Mouse (Mus musculus): ENCODE results near the gene Nxt2. TPM values are rescaled to one million over a fixed set of nuclear protein-coding genes. Genes with fewer than 3 reads are reported as not detected.
"Not testable (repeated sequence)": the region's sequence is repeated elsewhere in the genome, so short reads cannot be mapped to it uniquely, and the experiment has no call there.

The Nxt2 gene
- total RNA-seq (2021): 1 to 10 TPM; 2.3 to 4.1 TPM
- long read RNA-seq, experiment 1, transcript Nxt2-203 (4 exons, 2,484 nt): major isoform, 5 of 5 reads
- long read RNA-seq, experiment 1, partial matches to known transcripts: 0 of 5 reads
- long read RNA-seq, experiment 1, other reads (novel, unspliced or antisense): 0 of 5 reads
- long read RNA-seq, experiment 2, partial matches to known transcripts: 0 of 4 reads
- long read RNA-seq, experiment 2, other reads (novel, unspliced or antisense): 0 of 4 reads

GRCm38 (mm10) chrX:142226542-142226941 lies at the start of gene Nxt2:
Nxt2 (plus strand) TSS chrX:142226770.
- intact Hi-C loops (cut with DNase I): no loop called here
- H3K4me3 ChIP-seq: peak within 1 kb of the TSS; percentile 81
- DNase-seq: no peak
- H3K27ac ChIP-seq: peak within 1 kb of the TSS; percentile 89
- TF ChIP-seq CTCF (IDR thresholded peaks at IDR 0.05): no peak

DNA sequence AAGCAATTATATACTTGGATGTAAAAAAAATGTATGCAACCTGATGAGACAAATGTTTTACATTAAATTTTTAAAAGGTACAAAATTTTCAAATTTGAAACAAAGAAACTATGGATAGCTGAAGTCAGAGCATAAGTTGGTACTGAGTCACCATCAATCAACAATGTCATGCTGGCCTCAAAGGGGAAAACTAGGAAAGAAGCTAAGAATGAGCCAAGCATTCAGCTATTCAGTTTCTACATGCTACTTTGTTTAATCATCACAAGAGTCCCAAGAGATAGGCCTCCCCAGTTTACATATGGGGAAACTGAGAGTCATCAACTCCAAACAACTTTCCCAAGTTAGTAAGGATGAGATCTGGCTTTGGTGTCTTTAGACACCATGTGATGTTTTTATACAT lies 49.6 kb upstream of the Nxt2 start:
- Histone ChIP-seq H3K27ac (no peak overlapping the region), H3K4me3 (no peak overlapping the region)
- no peak for DNase-seq
- intact Hi-C loops (cut with DNase I): no loop called here
- no peak for TF ChIP-seq CTCF (IDR thresholded peaks at IDR 0.05)

DNA sequence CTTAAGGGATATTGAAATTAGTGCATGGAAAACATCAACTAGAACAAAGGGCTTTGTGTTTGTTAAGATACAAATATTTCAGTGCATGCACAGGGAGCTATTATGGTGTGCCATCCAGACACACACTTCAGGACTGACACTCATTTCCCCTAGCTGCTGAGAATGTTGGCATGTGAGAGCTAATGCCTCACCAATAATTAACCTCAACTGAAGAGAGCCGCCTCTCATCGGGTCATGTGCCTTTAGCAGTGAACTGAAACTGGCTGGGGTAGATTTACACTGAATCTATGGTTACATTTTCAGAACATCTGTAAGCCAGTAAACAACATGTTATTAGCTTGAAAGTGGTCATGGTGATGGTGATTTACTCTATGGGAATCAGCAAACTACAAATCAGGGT lies 44.5 kb upstream of the Nxt2 start:
- no peak for TF ChIP-seq CTCF (IDR thresholded peaks at IDR 0.05)
- H3K27ac ChIP-seq: no peak overlapping the region
- intact Hi-C loops (cut with DNase I): loop anchor here (10.0 kb wide), 1 partner anchor 833 kb away; no protein-coding TSS in a partner anchor
- no peak overlapping the region for H3K4me3 ChIP-seq
- DNase-seq: no peak

GRCm38 (mm10) chrX:142189023-142189703 lies 37.4 kb upstream of the Nxt2 start:
- Histone ChIP-seq H3K27ac (no peak overlapping the region), H3K4me3 (no peak overlapping the region)
- intact Hi-C loops (cut with DNase I): loop anchor here (10.0 kb wide), 1 partner anchor 826 kb away; no protein-coding TSS in a partner anchor
- DNase-seq: no peak
- peak; percentile 41 for TF ChIP-seq CTCF (IDR thresholded peaks at IDR 0.05)

GRCm38 (mm10) chrX:142190355-142190754 lies 36.2 kb upstream of the Nxt2 start:
- intact Hi-C loops (cut with DNase I): no loop called here
- no peak overlapping the region for H3K4me3 ChIP-seq

DNA sequence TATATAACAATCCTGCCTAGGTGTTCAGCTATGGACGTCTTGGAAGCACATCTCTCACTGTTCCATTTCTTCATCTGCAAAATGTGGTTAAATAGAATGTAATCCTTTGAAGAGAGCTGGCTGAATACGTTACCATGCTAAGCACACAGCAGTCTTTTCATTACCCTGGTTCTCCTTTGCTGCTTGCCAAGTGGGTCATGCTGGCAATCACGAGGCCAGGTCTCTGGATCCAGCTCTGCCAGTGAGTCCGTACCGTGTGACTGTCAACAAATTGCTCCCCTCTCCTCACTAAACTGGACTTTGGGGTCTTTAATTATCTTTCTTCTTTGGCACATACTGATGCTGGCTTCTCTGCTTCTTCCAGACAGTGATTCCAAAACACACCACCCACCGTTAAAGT lies 32.1 kb upstream of the Nxt2 start:
- no peak overlapping the region for H3K27ac ChIP-seq
- TF ChIP-seq CTCF (IDR thresholded peaks at IDR 0.05): no peak
- intact Hi-C loops (cut with DNase I): no loop called here
- H3K4me3 ChIP-seq: no peak overlapping the region
- no peak for DNase-seq

More at GRCm38 (mm10) chrX:142190355-142190754, 36.2 kb upstream of the Nxt2 start:
- H3K27ac ChIP-seq: no peak overlapping the region
- no peak for TF ChIP-seq CTCF (IDR thresholded peaks at IDR 0.05)
- DNase-seq: no peak

DNA sequence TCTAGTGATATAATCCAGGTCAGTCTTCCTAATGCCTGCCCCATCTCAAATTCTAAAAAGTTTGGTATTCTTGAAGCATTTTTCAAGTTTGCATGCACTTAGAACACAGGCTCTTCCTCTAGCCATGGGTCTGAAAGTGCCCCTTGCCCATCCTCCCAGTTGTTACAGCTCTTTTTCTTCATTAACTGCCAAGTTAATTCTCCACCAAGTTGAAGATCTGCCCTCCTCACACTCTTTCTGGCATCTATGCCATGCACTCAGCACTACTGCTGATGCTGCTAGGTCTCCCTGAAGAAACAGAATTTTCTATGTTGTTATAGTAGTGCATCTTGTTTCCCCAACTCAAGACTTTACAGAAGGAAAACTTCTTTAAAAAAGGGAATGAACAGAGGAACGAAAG lies 31.0 kb upstream of the Nxt2 start:
- Histone ChIP-seq H3K27ac (no peak overlapping the region), H3K4me3 (no peak overlapping the region)
- intact Hi-C loops (cut with DNase I): no loop called here
- DNase-seq: no peak
- TF ChIP-seq CTCF (IDR thresholded peaks at IDR 0.05): no peak

DNA sequence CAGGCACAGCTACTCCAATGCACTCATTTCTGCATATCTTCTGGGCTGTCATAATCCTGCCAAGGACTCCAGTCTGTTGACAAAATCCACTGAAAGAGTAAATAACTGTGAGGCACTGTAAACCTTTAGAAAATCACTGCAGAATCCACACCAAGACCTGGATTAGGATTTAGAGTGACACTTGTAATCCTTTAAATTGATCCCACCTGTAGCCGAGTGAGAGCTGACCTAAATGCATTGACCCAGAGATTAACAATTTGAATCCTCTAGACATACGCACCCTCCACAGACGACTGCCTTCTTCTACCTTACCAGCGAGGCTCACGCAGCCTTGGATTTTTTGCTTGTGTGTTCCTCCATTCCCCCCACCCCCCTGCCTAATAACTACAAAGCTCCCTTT lies 29.7 kb upstream of the Nxt2 start, which contains the start of gene Gucy2f:
Gene Gucy2f (minus strand): TSS at position 101 of the 400 bp plus-strand sequence.
- Histone ChIP-seq H3K27ac (no peak within 1 kb of the TSS), H3K4me3 (no peak within 1 kb of the TSS)
- no peak for TF ChIP-seq CTCF (IDR thresholded peaks at IDR 0.05)
- DNase-seq: no peak
- intact Hi-C loops (cut with DNase I): no loop called here

GRCm38 (mm10) chrX:142200295-142200694 lies 26.3 kb upstream of the Nxt2 start:
- peak; percentile 87 for TF ChIP-seq CTCF (IDR thresholded peaks at IDR 0.05)
- Histone ChIP-seq H3K27ac (no peak overlapping the region), H3K4me3 (no peak overlapping the region)
- intact Hi-C loops (cut with DNase I): loop anchor here (2.0 kb wide), 1 partner anchor 115 kb away; no protein-coding TSS in a partner anchor
- DNase-seq: no peak

GRCm38 (mm10) chrX:142227398-142228054 lies 956 bp downstream of the Nxt2 start:
- peak; percentile 19 for DNase-seq
- intact Hi-C loops (cut with DNase I): no loop called here
- TF ChIP-seq CTCF (IDR thresholded peaks at IDR 0.05): no peak
- Histone ChIP-seq H3K4me3 (peak overlapping the region; percentile 81), H3K27ac (peak overlapping the region; percentile 89)

- no peak for TF ChIP-seq CTCF (IDR thresholded peaks at IDR 0.05)
- peak overlapping the region; percentile 81 for H3K4me3 ChIP-seq
- peak; percentile 85 for DNase-seq
- intact Hi-C loops (cut with DNase I): no loop called here
- H3K27ac ChIP-seq: peak overlapping the region; percentile 89
Measured at GRCm38 (mm10) chrX:142228055-142228768, 1.6 kb downstream of the Nxt2 start.

DNA sequence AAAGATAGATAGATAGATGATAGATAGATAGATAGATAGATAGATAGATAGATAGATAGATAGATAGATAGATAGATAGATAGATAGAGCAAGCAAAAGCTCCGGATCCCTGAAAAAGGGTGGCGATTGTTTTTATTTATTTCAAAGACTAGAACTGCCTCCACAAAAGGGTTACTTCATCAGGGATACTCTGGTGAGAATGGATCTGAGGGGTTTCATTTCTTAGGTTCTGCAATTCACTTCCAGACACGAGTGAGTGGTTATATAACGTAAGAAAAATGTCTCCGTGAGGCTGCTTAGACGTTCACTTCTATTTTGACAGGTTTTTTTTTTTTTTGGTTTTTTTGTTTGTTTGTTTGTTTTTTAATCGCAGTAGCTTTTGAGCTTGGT lies 2.2 kb downstream of the Nxt2 start:
- intact Hi-C loops (cut with DNase I): no loop called here
- Histone ChIP-seq H3K27ac (peak overlapping the region; percentile 49; the same call in 1 of the 2 replicates), H3K4me3 (peak overlapping the region; percentile 81)
- no peak for TF ChIP-seq CTCF (IDR thresholded peaks at IDR 0.05)
- no peak for DNase-seq

- H3K27ac ChIP-seq, H3K4me3 ChIP-seq, DNase-seq: not testable (repeated sequence)
- intact Hi-C loops (cut with DNase I): loop anchor here (2.0 kb wide), 1 partner anchor 79 kb away; no protein-coding TSS in a partner anchor
Measured at GRCm38 (mm10) chrX:142236146-142236545, 9.6 kb downstream of the Nxt2 start.

All from gastrocnemius, adult 2 months (tissue).